In genomic region chr6:116438864-116439263, GRCm38 (mm10) we compare ENCODE assay signal across 27 mouse cellular contexts. TPM values are rescaled to one million over a fixed set of nuclear protein-coding genes. Genes with fewer than 3 reads are reported as not detected.
A peak's percentile ranks its signal among the peaks of the same experiment; 100 is the strongest.
DNase-seq lines count a peak whose midpoint lies in the region; ATAC-seq and TF ChIP-seq lines count a peak whose summit lies in the region.
"Had no signal": no experiment of that assay in that cellular context is flagged by ENCODE, and none has a peak within 500 bp of the region (broad histone marks: within the 10 kb centered on the region; RNA-seq: fewer than 3 reads in every experiment).

No protein-coding gene starts in this region.

- H3K36me3 ChIP-seq in C2C12 (ENCODE audit: control insufficient read depth, insufficient read depth): no peaks in the 10 kb centered on the region
- H3K36me3 ChIP-seq in hindbrain, embryonic 13.5 days: no peaks in the 10 kb centered on the region
- H3K36me3 ChIP-seq: embryonic facial prominence, embryonic 13.5 days; embryonic facial prominence, embryonic 15.5 days; forebrain, embryonic 10.5 days; forebrain, embryonic 12.5 days had no signal

- H3K4me3 ChIP-seq in C2C12 (ENCODE audit: insufficient read depth, poor library complexity, severe bottlenecking): no peak overlapping the region
- H3K4me3 ChIP-seq in hindbrain, embryonic 13.5 days: no peak overlapping the region
- H3K4me3 ChIP-seq: embryonic facial prominence, embryonic 13.5 days; embryonic facial prominence, embryonic 15.5 days; erythroblast, embryonic 14.5 days; forebrain, embryonic 10.5 days; forebrain, embryonic 12.5 days had no signal

- DNase-seq in 3T3-L1 (ENCODE audit: low read depth, low spot score): peak; percentile 35
- peak; percentile 4 for DNase-seq in NIH3T3 (ENCODE audit: low read depth)
- no peak for DNase-seq in kidney, adult 18-20 months
- no peak for DNase-seq in retina, embryonic 14.5 days (ENCODE audit: low spot score)
- DNase-seq: adrenal gland, adult 2 months; adrenal gland, postnatal 10 days; adrenal gland, postnatal 25 days; B cell, adult 2 months; cerebellum, adult 11 months; cerebellum, adult 18-20 months; cerebellum, adult 8-10 months; cerebellum, adult 9-11 months; cerebellum, postnatal 14 days; cerebellum, postnatal 36 days; embryo, embryonic 11 days had no signal

- H3K27ac ChIP-seq in hindbrain, embryonic 13.5 days: no peak overlapping the region
- H3K27ac ChIP-seq: embryonic facial prominence, embryonic 13.5 days; embryonic facial prominence, embryonic 15.5 days; forebrain, embryonic 10.5 days; forebrain, embryonic 12.5 days had no signal

- H3K9me3 ChIP-seq in hindbrain, embryonic 13.5 days: no peaks in the 10 kb centered on the region
- H3K9me3 ChIP-seq: embryonic facial prominence, embryonic 13.5 days; embryonic facial prominence, embryonic 15.5 days; forebrain, embryonic 10.5 days; forebrain, embryonic 12.5 days; G1E had no signal

- no peak for TF ChIP-seq CTCF in C2C12 (IDR thresholded peaks at IDR 0.05; ENCODE audit: control insufficient read depth, insufficient read depth, insufficient read length)

- H3K79me3 ChIP-seq in C2C12 (ENCODE audit: low read depth): no peaks in the 10 kb centered on the region

- no peak overlapping the region for H3K4me2 ChIP-seq in hindbrain, embryonic 13.5 days
- H3K4me2 ChIP-seq: embryonic facial prominence, embryonic 13.5 days; embryonic facial prominence, embryonic 15.5 days; forebrain, embryonic 12.5 days had no signal

- no peak overlapping the region for H3K9ac ChIP-seq in hindbrain, embryonic 13.5 days
- H3K9ac ChIP-seq: embryonic facial prominence, embryonic 13.5 days; embryonic facial prominence, embryonic 15.5 days; forebrain, embryonic 12.5 days had no signal

- no peak for ATAC-seq in hindbrain, embryonic 13.5 days (ENCODE audit: low FRiP score)
- ATAC-seq: forebrain, embryonic 14.5 days; forebrain, embryonic 16.5 days had no signal

- H3K27me3 ChIP-seq in C2C12 (ENCODE audit: control insufficient read depth, insufficient read depth, insufficient read length): no peaks in the 10 kb centered on the region
- no peaks in the 10 kb centered on the region for H3K27me3 ChIP-seq in hindbrain, embryonic 13.5 days
- H3K27me3 ChIP-seq: embryonic facial prominence, embryonic 13.5 days; embryonic facial prominence, embryonic 15.5 days; forebrain, embryonic 12.5 days had no signal

- WGBS in hindbrain, embryonic 13.5 days: 82% methylated on average over 6 of the region's 6 CpGs

- no peaks in the 10 kb centered on the region for H3K4me1 ChIP-seq in hindbrain, embryonic 13.5 days (replicated peaks)
- H3K4me1 ChIP-seq: embryonic facial prominence, embryonic 13.5 days; embryonic facial prominence, embryonic 15.5 days; forebrain, embryonic 10.5 days; forebrain, embryonic 12.5 days had no signal

- H3ac ChIP-seq in C2C12 (ENCODE audit: control insufficient read depth, insufficient read length, low read depth): no peak overlapping the region

- H3K79me2 ChIP-seq in C2C12 (ENCODE audit: control insufficient read depth, insufficient read depth): no peaks in the 10 kb centered on the region

TF ChIP-seq in C2C12, 6 proteins besides CTCF, POLR2A, EP300 and RAD21:
- TF ChIP-seq MYOD1 (IDR thresholded peaks at IDR 0.05; ENCODE audit: control insufficient read depth, insufficient read length, low read depth) (peak; percentile 92), MAX (IDR thresholded peaks at IDR 0.05) (no peak), USF1 (IDR thresholded peaks at IDR 0.05; ENCODE audit: low read depth) (no peak)

RNA-seq across cellular contexts. Expression of gene Alox5, which starts 22.1 kb away (rescaled TPM):
- 7.1 TPM for polyA plus RNA-seq in C2C12 (2012; fragmentation: generic; extraction: Trizol)
- 0.57 and 0.73 TPM in 2 replicates for polyA plus RNA-seq in hindbrain, embryonic 13.5 days (2015; fragmentation: Nextera tagmentation; extraction: Ambion mirVana)

RNA-seq across cellular contexts. Expression of gene Olfr211, which starts 50.0 kb away (rescaled TPM):
- polyA plus RNA-seq in C2C12 (2012; fragmentation: generic; extraction: Trizol): not detected
- not detected in 2 replicates for polyA plus RNA-seq in hindbrain, embryonic 13.5 days (2015; fragmentation: Nextera tagmentation; extraction: Ambion mirVana)
- polyA plus RNA-seq: adrenal gland, adult 2 months; brain, embryonic 14.5 days; embryonic facial prominence, embryonic 11.5 days; embryonic facial prominence, embryonic 13.5 days; embryonic facial prominence, embryonic 15.5 days; erythroblast, embryonic 14.5 days; forebrain, embryonic 10.5 days; forebrain, embryonic 12.5 days; forebrain, embryonic 14.5 days; forebrain, embryonic 16.5 days; G1E had no signal

Comparison
In these comparisons a context has a peak if more than half of its experiments do, and no peak if none do; other contexts are left out.
1. DNase-seq: peak in 3T3-L1 (single experiment) and NIH3T3 (single experiment); none in kidney, adult 18-20 months (single experiment) and retina, embryonic 14.5 days (single experiment).